Mouse (Mus musculus) liver, adult 2 months (tissue): Measurements from ENCODE around the gene Th.

Experiments used
- CTCF ChIP-seq: fragments of 200-500 bp; IDR thresholded peaks from 2 replicates; pipeline ENCODE4 v1.5.1; 2011; ENCODE audit warnings: low read depth, low read length, control low read depth
- POLR2A ChIP-seq: fragments of 200-500 bp; IDR thresholded peaks from 2 replicates; pipeline ENCODE4 v1.6.1; 2011; ENCODE audit warnings: low read length, control low read depth; ENCODE audit not compliant: insufficient read depth; ENCODE audit errors: extremely low read depth

- TF ChIP-seq POLR2A (no peak), CTCF (peak; percentile 56)
Observed at GRCm38 (mm10) chr7:142850681-142851080, 80.2 kb downstream of the Th start.
